Mouse (Mus musculus): ENCODE measurements around the gene Olfr411. TPM values are rescaled to one million over a fixed set of nuclear protein-coding genes. Genes with fewer than 3 reads are reported as not detected.
A peak's percentile ranks its signal among the peaks of the same experiment; 100 is the strongest.

Olfr411 gene
- not detected in 2 replicates for polyA plus RNA-seq (2015; fragmentation: Nextera tagmentation; extraction: Ambion mirVana)

- H3K27ac ChIP-seq (ENCODE audit: low read length) = no peak within 1 kb of the TSS
- no peaks in the 10 kb centered on the region for H3K4me1 ChIP-seq (ENCODE audit: control insufficient read depth, insufficient read depth, low read length)
- no peaks in the 10 kb centered on the region for H3K36me3 ChIP-seq (ENCODE audit: control insufficient read depth, insufficient read depth, low read length)
- peaks cover 3% of the 10 kb centered on the region; the same call in 1 of the 2 replicates for H3K9me3 ChIP-seq (replicated peaks; ENCODE audit: control insufficient read depth, low read length, poor library complexity, severe bottlenecking)
- no peaks in the 10 kb centered on the region for H3K27me3 ChIP-seq (ENCODE audit: control insufficient read depth, insufficient read depth, low read depth, low read length)
- no peak within 1 kb of the TSS for H3K4me2 ChIP-seq (ENCODE audit: low read length)
- 85% methylated on average over 3 of the region's 3 CpGs for WGBS
- H3K9ac ChIP-seq (ENCODE audit: low read depth, low read length) = no peak within 1 kb of the TSS
- no peak within 1 kb of the TSS for H3K4me3 ChIP-seq (ENCODE audit: low read depth, low read length)
- ATAC-seq = no peak
These were observed at the start of gene Olfr411 for GRCm38 (mm10) chr11:74352550-74352949. Olfr411 (minus strand) TSS chr11:74352650.

- Histone ChIP-seq H3K27me3 (ENCODE audit: control insufficient read depth, insufficient read depth, low read depth, low read length) (no peaks in the 10 kb centered on the region), H3K9me3 (replicated peaks; ENCODE audit: control insufficient read depth, low read length, poor library complexity, severe bottlenecking) (no peaks in the 10 kb centered on the region), H3K4me1 (ENCODE audit: control insufficient read depth, insufficient read depth, low read length) (0 out of 2 replicates have a peak, but pooled peaks cover 4% of the 10 kb centered on the region), H3K27ac (ENCODE audit: low read length) (no peak overlapping the region), H3K4me3 (ENCODE audit: low read depth, low read length) (no peak overlapping the region), H3K9ac (ENCODE audit: low read depth, low read length) (no peak overlapping the region), H3K36me3 (ENCODE audit: control insufficient read depth, insufficient read depth, low read length) (peaks cover 6% of the 10 kb centered on the region; the same call in 1 of the 2 replicates), H3K4me2 (ENCODE audit: low read length) (no peak overlapping the region)
- ATAC-seq = 0 out of 2 replicates have a peak, but pooled peaks have one; percentile 33
- WGBS = 42% methylated on average over 2 of the region's 2 CpGs
These were observed 49.7 kb upstream of the Olfr411 start for GRCm38 (mm10) chr11:74402126-74402525.

GRCm38 (mm10) chr11:74395583-74395982 lies 43.1 kb upstream of the Olfr411 start:
- Histone ChIP-seq H3K27ac (ENCODE audit: low read length) (no peak overlapping the region), H3K27me3 (ENCODE audit: control insufficient read depth, insufficient read depth, low read depth, low read length) (no peaks in the 10 kb centered on the region), H3K9me3 (replicated peaks; ENCODE audit: control insufficient read depth, low read length, poor library complexity, severe bottlenecking) (no peaks in the 10 kb centered on the region), H3K36me3 (ENCODE audit: control insufficient read depth, insufficient read depth, low read length) (peaks cover 5% of the 10 kb centered on the region; the same call in 1 of the 2 replicates), H3K4me2 (ENCODE audit: low read length) (no peak overlapping the region), H3K4me1 (ENCODE audit: control insufficient read depth, insufficient read depth, low read length) (peaks cover 6% of the 10 kb centered on the region; the same call in 1 of the 2 replicates), H3K4me3 (ENCODE audit: low read depth, low read length) (no peak overlapping the region), H3K9ac (ENCODE audit: low read depth, low read length) (no peak overlapping the region)
- WGBS = 83% methylated on average over 18 of the region's 18 CpGs
- ATAC-seq = no peak

- no peak overlapping the region for H3K9ac ChIP-seq (ENCODE audit: low read depth, low read length)
These were observed 41.0 kb upstream of the Olfr411 start for GRCm38 (mm10) chr11:74393489-74393888.

GRCm38 (mm10) chr11:74392903-74393302 lies 40.5 kb upstream of the Olfr411 start:
- Histone ChIP-seq H3K36me3 (ENCODE audit: control insufficient read depth, insufficient read depth, low read length) (peaks cover 9% of the 10 kb centered on the region; the same call in 1 of the 2 replicates), H3K27me3 (ENCODE audit: control insufficient read depth, insufficient read depth, low read depth, low read length) (no peaks in the 10 kb centered on the region), H3K9me3 (replicated peaks; ENCODE audit: control insufficient read depth, low read length, poor library complexity, severe bottlenecking) (no peaks in the 10 kb centered on the region), H3K9ac (ENCODE audit: low read depth, low read length) (no peak overlapping the region), H3K4me2 (ENCODE audit: low read length) (no peak overlapping the region), H3K27ac (ENCODE audit: low read length) (no peak overlapping the region), H3K4me3 (ENCODE audit: low read depth, low read length) (no peak overlapping the region), H3K4me1 (ENCODE audit: control insufficient read depth, insufficient read depth, low read length) (peaks cover 2% of the 10 kb centered on the region; the same call in 1 of the 2 replicates)
- WGBS = 80% methylated on average over 6 of the region's 6 CpGs
- no peak for ATAC-seq

More at GRCm38 (mm10) chr11:74393489-74393888, 41.0 kb upstream of the Olfr411 start:
- WGBS = 42% methylated on average over 5 of the region's 5 CpGs
- no peak; the same call in 1 of the 2 replicates for ATAC-seq
- no peaks in the 10 kb centered on the region for H3K9me3 ChIP-seq (replicated peaks; ENCODE audit: control insufficient read depth, low read length, poor library complexity, severe bottlenecking)
- no peak overlapping the region for H3K27ac ChIP-seq (ENCODE audit: low read length)
- H3K4me2 ChIP-seq (ENCODE audit: low read length) = no peak overlapping the region
- H3K36me3 ChIP-seq (ENCODE audit: control insufficient read depth, insufficient read depth, low read length) = peaks cover 5% of the 10 kb centered on the region; the same call in 1 of the 2 replicates
- H3K4me3 ChIP-seq (ENCODE audit: low read depth, low read length) = no peak overlapping the region
- no peaks in the 10 kb centered on the region for H3K27me3 ChIP-seq (ENCODE audit: control insufficient read depth, insufficient read depth, low read depth, low read length)
- H3K4me1 ChIP-seq (ENCODE audit: control insufficient read depth, insufficient read depth, low read length) = peaks cover 2% of the 10 kb centered on the region; the same call in 1 of the 2 replicates

GRCm38 (mm10) chr11:74391899-74392298 lies 39.4 kb upstream of the Olfr411 start:
- Histone ChIP-seq H3K27me3 (ENCODE audit: control insufficient read depth, insufficient read depth, low read depth, low read length) (no peaks in the 10 kb centered on the region), H3K9me3 (replicated peaks; ENCODE audit: control insufficient read depth, low read length, poor library complexity, severe bottlenecking) (no peaks in the 10 kb centered on the region), H3K9ac (ENCODE audit: low read depth, low read length) (no peak overlapping the region), H3K27ac (ENCODE audit: low read length) (no peak overlapping the region), H3K4me2 (ENCODE audit: low read length) (no peak overlapping the region), H3K4me1 (ENCODE audit: control insufficient read depth, insufficient read depth, low read length) (peaks cover 2% of the 10 kb centered on the region; the same call in 1 of the 2 replicates), H3K4me3 (ENCODE audit: low read depth, low read length) (no peak overlapping the region), H3K36me3 (ENCODE audit: control insufficient read depth, insufficient read depth, low read length) (peaks cover 4% of the 10 kb centered on the region; the same call in 1 of the 2 replicates)
- WGBS = 84% methylated on average over 11 of the region's 11 CpGs
- no peak for ATAC-seq

GRCm38 (mm10) chr11:74387203-74387602 lies 34.8 kb upstream of the Olfr411 start:
- peaks cover 4% of the 10 kb centered on the region; the same call in 1 of the 2 replicates for H3K36me3 ChIP-seq (ENCODE audit: control insufficient read depth, insufficient read depth, low read length)
- no peak overlapping the region for H3K4me2 ChIP-seq (ENCODE audit: low read length)
- WGBS = 78% methylated on average over 5 of the region's 5 CpGs
- no peaks in the 10 kb centered on the region for H3K4me1 ChIP-seq (ENCODE audit: control insufficient read depth, insufficient read depth, low read length)
- H3K27ac ChIP-seq (ENCODE audit: low read length) = no peak overlapping the region
- no peak overlapping the region for H3K9ac ChIP-seq (ENCODE audit: low read depth, low read length)
- no peak overlapping the region for H3K4me3 ChIP-seq (ENCODE audit: low read depth, low read length)
- no peaks in the 10 kb centered on the region for H3K27me3 ChIP-seq (ENCODE audit: control insufficient read depth, insufficient read depth, low read depth, low read length)
- no peaks in the 10 kb centered on the region for H3K9me3 ChIP-seq (replicated peaks; ENCODE audit: control insufficient read depth, low read length, poor library complexity, severe bottlenecking)
- no peak for ATAC-seq

- 81% methylated on average over 9 of the region's 9 CpGs for WGBS
- Histone ChIP-seq H3K9me3 (replicated peaks; ENCODE audit: control insufficient read depth, low read length, poor library complexity, severe bottlenecking) (no peaks in the 10 kb centered on the region), H3K4me1 (ENCODE audit: control insufficient read depth, insufficient read depth, low read length) (no peaks in the 10 kb centered on the region), H3K9ac (ENCODE audit: low read depth, low read length) (no peak overlapping the region), H3K4me3 (ENCODE audit: low read depth, low read length) (no peak overlapping the region), H3K27me3 (ENCODE audit: control insufficient read depth, insufficient read depth, low read depth, low read length) (no peaks in the 10 kb centered on the region), H3K36me3 (ENCODE audit: control insufficient read depth, insufficient read depth, low read length) (peaks cover 4% of the 10 kb centered on the region; the same call in 1 of the 2 replicates), H3K4me2 (ENCODE audit: low read length) (no peak overlapping the region), H3K27ac (ENCODE audit: low read length) (no peak overlapping the region)
- ATAC-seq = no peak
These were observed 33.2 kb upstream of the Olfr411 start for GRCm38 (mm10) chr11:74385674-74386073.

- H3K36me3 ChIP-seq (ENCODE audit: control insufficient read depth, insufficient read depth, low read length) = no peaks in the 10 kb centered on the region
- no peak overlapping the region for H3K27ac ChIP-seq (ENCODE audit: low read length)
- 81% methylated on average over 4 of the region's 4 CpGs for WGBS
- no peak overlapping the region for H3K4me3 ChIP-seq (ENCODE audit: low read depth, low read length)
- no peak overlapping the region for H3K4me2 ChIP-seq (ENCODE audit: low read length)
- no peaks in the 10 kb centered on the region for H3K4me1 ChIP-seq (ENCODE audit: control insufficient read depth, insufficient read depth, low read length)
- H3K9ac ChIP-seq (ENCODE audit: low read depth, low read length) = no peak overlapping the region
- no peaks in the 10 kb centered on the region for H3K9me3 ChIP-seq (replicated peaks; ENCODE audit: control insufficient read depth, low read length, poor library complexity, severe bottlenecking)
- no peak for ATAC-seq
- no peaks in the 10 kb centered on the region for H3K27me3 ChIP-seq (ENCODE audit: control insufficient read depth, insufficient read depth, low read depth, low read length)
These were observed 26.9 kb upstream of the Olfr411 start for GRCm38 (mm10) chr11:74379166-74379873.

All from midbrain, embryonic 16.5 days (tissue).